Mouse (Mus musculus) forebrain, embryonic 16.5 days (tissue): ENCODE data around the gene Casp7. TPM values are rescaled to one million over a fixed set of nuclear protein-coding genes. Genes with fewer than 3 reads are reported as not detected.

ENCODE experiments used
- ATAC-seq: fragments of 200-750 bp; cut with Nextera tagmentation; 2 replicates; pipeline ENCODE4 v1.8.0; 2017; ENCODE audit warnings: mild to moderate bottlenecking, moderate library complexity
- H3K27ac ChIP-seq: fragments of 300-500 bp; sonication (generic); 2 replicates; pipeline ENCODE4 v1.5.1; 2014; ENCODE audit warnings: low read length, control low read depth
- H3K27me3 ChIP-seq: fragments of 300-500 bp; sonication (generic); replicated peaks from 2 replicates; pipeline ENCODE4 v1.6.1; 2014; ENCODE audit warnings: low read length; ENCODE audit not compliant: control insufficient read depth, insufficient read depth
- H3K36me3 ChIP-seq: fragments of 300-500 bp; sonication (generic); 2 replicates; pipeline ENCODE4 v1.6.1; 2014; ENCODE audit not compliant: control insufficient read depth, insufficient read depth
- H3K4me1 ChIP-seq: fragments of 300-500 bp; sonication (generic); replicated peaks from 2 replicates; pipeline ENCODE4 v1.6.1; 2014; ENCODE audit warnings: low read length; ENCODE audit not compliant: control insufficient read depth, insufficient read depth
- H3K4me2 ChIP-seq: fragments of 300-500 bp; sonication (generic); 2 replicates; pipeline ENCODE4 v1.6.1; 2014; ENCODE audit warnings: mild to moderate bottlenecking, low read length, control low read depth
- H3K4me3 ChIP-seq: fragments of 300-500 bp; sonication (generic); replicated peaks from 2 replicates; pipeline ENCODE4 v1.5.1; 2014; ENCODE audit warnings: mild to moderate bottlenecking, low read length, control low read depth
- H3K9ac ChIP-seq: fragments of 300-500 bp; sonication (generic); replicated peaks from 2 replicates; pipeline ENCODE4 v1.6.1; 2014; ENCODE audit warnings: low read depth, low read length, control low read depth
- H3K9me3 ChIP-seq: fragments of 300-500 bp; sonication (generic); 2 replicates; pipeline ENCODE4 v1.6.1; 2016; ENCODE audit warnings: low read length; ENCODE audit not compliant: control insufficient read depth
- WGBS: fragments of 180-500 bp; shearing (Covaris S2); extraction: QIAGEN DNeasy Blood & Tissue Kit; methylation state at CpG from one replicate; pipeline ENCODE4 v1.1.7; 2014; 5-methylcytosine and 5-hydroxymethylcytosine counted together
- polyA plus RNA-seq: library from polyadenylated mRNA; unstranded; fragments of >200 nt; fragmentation: Nextera tagmentation; extraction: Ambion mirVana; gene quantifications from 2 replicates; pipeline ENCODE4 v1.2.1, GENCODE M21; 2015

The Casp7 gene
- polyA plus RNA-seq, 1 experiment from 2014 or later: 17.2 TPM

- 77% methylated on average over 14 of the region's 14 CpGs for WGBS
- Histone ChIP-seq H3K4me2 (no peak overlapping the region), H3K4me3 (no peak overlapping the region), H3K27ac (no peak overlapping the region), H3K27me3 (no peaks in the 10 kb centered on the region), H3K9ac (no peak overlapping the region), H3K4me1 (peaks cover 17% of the 10 kb centered on the region), H3K36me3 (no peaks in the 10 kb centered on the region), H3K9me3 (no peaks in the 10 kb centered on the region)
- ATAC-seq: no peak
Measured at GRCm38 (mm10) chr19:56470286-56471020, 73.5 kb downstream of the Casp7 start.

- no peaks in the 10 kb centered on the region for H3K9me3 ChIP-seq
- H3K36me3 ChIP-seq: no peaks in the 10 kb centered on the region
- 57% methylated on average over 10 of the region's 10 CpGs for WGBS
- no peak overlapping the region for H3K9ac ChIP-seq
- no peak for ATAC-seq
- no peaks in the 10 kb centered on the region for H3K27me3 ChIP-seq
- no peak overlapping the region for H3K27ac ChIP-seq
- H3K4me3 ChIP-seq: no peak overlapping the region
- H3K4me2 ChIP-seq: no peak overlapping the region
- H3K4me1 ChIP-seq: peaks cover 20% of the 10 kb centered on the region
Measured at GRCm38 (mm10) chr19:56471934-56472333, 75.0 kb downstream of the Casp7 start.

- no peak overlapping the region for H3K4me3 ChIP-seq
- no peaks in the 10 kb centered on the region for H3K9me3 ChIP-seq
- no peak overlapping the region for H3K9ac ChIP-seq
- no peaks in the 10 kb centered on the region for H3K27me3 ChIP-seq
- H3K36me3 ChIP-seq: no peaks in the 10 kb centered on the region
- no peak overlapping the region for H3K4me2 ChIP-seq
- WGBS: 67% methylated on average over 19 of the region's 19 CpGs
- H3K27ac ChIP-seq: no peak overlapping the region
- peaks cover 27% of the 10 kb centered on the region for H3K4me1 ChIP-seq
- ATAC-seq: no peak
Measured at GRCm38 (mm10) chr19:56474869-56475550, 78.1 kb downstream of the Casp7 start.

GRCm38 (mm10) chr19:56476546-56476945, 79.6 kb downstream of the Casp7 start:
- 2% methylated on average over 2 of the region's 2 CpGs for WGBS
- Histone ChIP-seq H3K36me3 (no peaks in the 10 kb centered on the region), H3K4me2 (no peak overlapping the region), H3K9ac (no peak overlapping the region), H3K27me3 (no peaks in the 10 kb centered on the region), H3K4me3 (no peak overlapping the region), H3K4me1 (peaks cover 27% of the 10 kb centered on the region), H3K9me3 (no peaks in the 10 kb centered on the region), H3K27ac (no peak overlapping the region)
- peak; percentile 83 for ATAC-seq

GRCm38 (mm10) chr19:56477253-56477652, 80.3 kb downstream of the Casp7 start:
- H3K4me2 ChIP-seq: no peak overlapping the region
- no peak overlapping the region for H3K27ac ChIP-seq
- no peak overlapping the region for H3K9ac ChIP-seq
- H3K9me3 ChIP-seq: no peaks in the 10 kb centered on the region
- peaks cover 25% of the 10 kb centered on the region for H3K4me1 ChIP-seq
- 56% methylated on average over 5 of the region's 5 CpGs for WGBS
- ATAC-seq: peak; percentile 39
- H3K36me3 ChIP-seq: no peaks in the 10 kb centered on the region
- no peak overlapping the region for H3K4me3 ChIP-seq
- no peaks in the 10 kb centered on the region for H3K27me3 ChIP-seq

GRCm38 (mm10) chr19:56477832-56478231, 80.9 kb downstream of the Casp7 start:
- Histone ChIP-seq H3K4me3 (no peak overlapping the region), H3K9me3 (no peaks in the 10 kb centered on the region), H3K27ac (no peak overlapping the region), H3K4me1 (peaks cover 22% of the 10 kb centered on the region), H3K4me2 (no peak overlapping the region), H3K27me3 (no peaks in the 10 kb centered on the region), H3K36me3 (no peaks in the 10 kb centered on the region), H3K9ac (no peak overlapping the region)
- no peak for ATAC-seq
- WGBS: 42% methylated on average over 3 of the region's 3 CpGs

GRCm38 (mm10) chr19:56484630-56485375, 87.9 kb downstream of the Casp7 start:
- H3K9ac ChIP-seq: no peak overlapping the region
- H3K27ac ChIP-seq: no peak overlapping the region
- ATAC-seq: no peak
- 31% methylated on average over 13 of the region's 13 CpGs for WGBS
- H3K4me2 ChIP-seq: no peak overlapping the region
- H3K9me3 ChIP-seq: no peaks in the 10 kb centered on the region
- H3K4me3 ChIP-seq: no peak overlapping the region
- H3K27me3 ChIP-seq: no peaks in the 10 kb centered on the region
- no peaks in the 10 kb centered on the region for H3K36me3 ChIP-seq
- peaks cover 19% of the 10 kb centered on the region for H3K4me1 ChIP-seq

- 28% methylated on average over 13 of the region's 13 CpGs for WGBS
- H3K27ac ChIP-seq: no peak overlapping the region
- H3K4me2 ChIP-seq: no peak overlapping the region
- H3K4me3 ChIP-seq: no peak overlapping the region
- no peak overlapping the region for H3K9ac ChIP-seq
- peaks cover 19% of the 10 kb centered on the region for H3K4me1 ChIP-seq
- H3K9me3 ChIP-seq: no peaks in the 10 kb centered on the region
- H3K27me3 ChIP-seq: no peaks in the 10 kb centered on the region
- H3K36me3 ChIP-seq: no peaks in the 10 kb centered on the region
- no peak for ATAC-seq
Measured at GRCm38 (mm10) chr19:56485376-56486271, 88.7 kb downstream of the Casp7 start.
